Mouse (Mus musculus): ENCODE results near the gene Flt1.
A peak's percentile ranks its signal among the peaks of the same experiment; 100 is the strongest.
"Not testable (repeated sequence)": the region's sequence is repeated elsewhere in the genome, so short reads cannot be mapped to it uniquely, and the experiment has no call there.

The Flt1 gene

GRCm38 (mm10) chr5:147616450-147616849 is 109.4 kb downstream of the Flt1 start:
- no peak for DNase-seq (ENCODE audit: extremely low spot score, low read depth, low spot score)

DNA sequence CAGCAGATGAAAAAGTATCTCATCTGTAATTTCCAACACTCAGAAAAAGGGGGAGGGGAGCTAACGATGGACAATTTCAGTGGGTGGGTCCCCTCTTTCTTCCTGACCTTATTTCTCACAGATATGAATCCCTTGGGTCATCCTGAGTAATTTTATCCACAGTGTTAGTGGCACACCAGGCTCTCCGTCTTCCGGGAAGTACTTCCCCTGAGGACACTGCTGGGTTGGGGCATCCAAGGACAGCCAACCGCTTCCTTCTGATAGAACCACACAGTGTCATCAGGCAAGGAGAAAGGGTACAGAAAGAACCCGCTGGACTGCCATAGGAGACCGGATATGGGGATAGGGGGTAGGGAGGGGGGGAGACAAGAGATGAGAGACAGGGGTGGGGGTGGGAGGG is 111.2 kb downstream of the Flt1 start:
- no peak for DNase-seq (ENCODE audit: extremely low spot score, low read depth, low spot score)

DNA sequence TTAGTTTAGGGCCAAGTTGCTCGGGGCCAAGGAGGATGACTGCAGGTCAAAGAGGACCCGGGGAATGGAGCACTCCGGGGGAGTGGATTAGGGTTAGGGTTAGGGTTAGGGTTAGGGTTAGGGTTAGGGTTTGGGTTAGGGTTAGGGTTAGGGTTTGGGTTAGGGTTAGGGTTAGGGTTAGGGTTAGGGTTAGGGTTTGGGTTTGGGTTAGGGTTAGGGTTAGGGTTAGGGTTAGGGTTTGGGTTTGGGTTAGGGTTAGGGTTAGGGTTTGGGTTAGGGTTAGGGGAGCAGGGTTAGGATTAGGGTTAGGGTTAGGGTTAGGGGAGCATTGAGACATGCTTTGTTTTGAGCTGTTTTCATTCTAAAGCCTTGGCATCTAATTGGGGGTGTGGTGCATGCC is 114.5 kb downstream of the Flt1 start:
- not testable (repeated sequence) for DNase-seq (ENCODE audit: extremely low spot score, low read depth, low spot score)

DNA sequence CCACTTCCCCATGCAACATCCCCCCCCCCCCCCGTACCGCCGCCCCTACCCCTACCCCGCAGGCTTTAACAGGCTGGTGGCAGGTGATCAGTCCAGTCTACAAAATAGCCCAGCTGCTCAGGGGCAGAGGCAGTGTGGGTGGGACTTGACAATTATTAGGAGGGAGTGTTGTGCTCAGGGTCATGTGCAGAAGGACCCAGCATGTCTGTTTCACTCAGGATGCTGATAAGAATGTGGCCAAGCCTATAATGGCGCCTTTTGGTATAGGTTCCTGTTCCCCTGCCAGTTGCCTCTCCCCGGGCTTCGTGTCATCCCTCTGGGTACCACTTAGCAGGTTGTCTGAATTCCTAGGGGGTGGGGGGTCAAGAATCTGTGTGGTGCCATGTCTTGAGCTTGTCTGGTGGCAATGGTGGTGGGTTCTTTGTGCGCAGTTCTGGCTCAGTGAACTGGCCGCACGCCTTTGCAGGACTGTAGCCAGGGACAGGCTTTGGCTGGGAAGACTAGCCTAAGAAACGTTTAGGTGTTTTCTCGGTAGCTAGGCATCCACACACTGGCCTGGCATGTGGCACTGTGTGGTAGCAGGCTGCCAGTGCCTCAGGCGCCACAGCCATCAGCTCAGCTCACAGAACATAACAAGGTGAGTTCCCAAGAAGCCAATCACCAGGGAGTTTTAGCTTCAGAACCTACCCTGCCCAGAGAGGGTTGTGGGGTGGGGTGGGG is 118.4 kb downstream of the Flt1 start:
- no peak for DNase-seq (ENCODE audit: extremely low spot score, low read depth, low spot score)

DNA sequence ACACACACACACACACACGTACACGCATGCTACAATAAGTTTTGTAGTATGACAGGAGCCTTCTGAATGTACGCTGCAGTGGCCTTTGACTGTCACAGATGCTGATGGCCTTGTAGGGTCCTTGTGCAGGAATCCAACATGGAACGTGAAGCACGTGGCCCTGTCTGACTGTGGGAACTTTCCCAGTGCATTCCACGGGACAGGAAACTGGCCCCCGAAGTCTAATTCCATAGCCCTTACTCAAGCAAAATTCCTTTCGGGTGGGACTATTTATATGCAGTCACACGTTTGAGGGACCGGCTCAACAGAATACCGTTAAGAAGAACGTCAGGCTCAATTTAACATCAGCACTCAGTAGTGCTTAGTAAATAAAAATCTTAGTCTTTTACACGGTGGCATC is 119.1 kb downstream of the Flt1 start:
- DNase-seq (ENCODE audit: extremely low spot score, low read depth, low spot score): no peak

DNA sequence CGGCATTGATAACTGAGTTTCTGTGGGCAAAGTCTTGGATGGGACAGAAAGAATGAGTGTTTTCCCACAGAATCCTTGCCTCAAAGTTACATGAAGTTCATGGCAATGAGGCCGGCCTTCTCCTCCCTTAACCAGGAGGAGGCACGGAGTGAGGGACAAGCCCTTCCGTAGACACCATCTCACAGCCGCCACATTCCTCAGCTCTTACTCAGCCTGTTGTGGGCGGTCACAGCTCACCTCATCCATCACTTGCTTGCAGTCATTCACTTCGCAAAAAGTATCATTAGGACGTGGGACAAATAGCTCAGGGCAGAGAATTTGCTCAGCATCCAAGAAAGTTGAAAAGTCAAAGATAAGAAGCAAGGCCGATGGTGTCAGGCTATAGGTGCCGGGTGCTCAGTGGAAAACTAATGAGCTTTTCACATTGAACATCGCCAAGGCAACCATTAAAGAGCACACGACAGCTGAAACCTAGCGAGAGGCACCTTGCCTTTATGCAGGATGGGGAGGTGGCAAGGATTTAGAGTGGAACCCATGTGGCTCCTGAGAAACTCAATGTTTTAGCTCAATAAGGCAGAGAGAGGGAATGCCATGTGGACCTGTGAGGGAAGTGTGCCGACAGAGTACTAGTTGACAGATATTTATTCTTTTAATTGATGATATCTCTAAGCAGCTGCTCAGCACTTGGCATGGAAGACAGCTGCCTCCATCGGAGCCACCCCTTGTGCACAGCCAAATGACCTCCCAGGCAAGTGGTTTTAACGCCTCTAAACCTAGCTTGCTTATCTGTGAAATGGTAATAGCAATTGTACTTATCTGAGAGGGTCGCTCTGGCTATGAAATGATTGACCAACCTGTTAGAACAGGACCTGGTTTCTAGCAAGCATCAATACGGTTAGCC is 124.1 kb downstream of the Flt1 start:
- no peak for DNase-seq (ENCODE audit: extremely low spot score, low read depth, low spot score)

DNA sequence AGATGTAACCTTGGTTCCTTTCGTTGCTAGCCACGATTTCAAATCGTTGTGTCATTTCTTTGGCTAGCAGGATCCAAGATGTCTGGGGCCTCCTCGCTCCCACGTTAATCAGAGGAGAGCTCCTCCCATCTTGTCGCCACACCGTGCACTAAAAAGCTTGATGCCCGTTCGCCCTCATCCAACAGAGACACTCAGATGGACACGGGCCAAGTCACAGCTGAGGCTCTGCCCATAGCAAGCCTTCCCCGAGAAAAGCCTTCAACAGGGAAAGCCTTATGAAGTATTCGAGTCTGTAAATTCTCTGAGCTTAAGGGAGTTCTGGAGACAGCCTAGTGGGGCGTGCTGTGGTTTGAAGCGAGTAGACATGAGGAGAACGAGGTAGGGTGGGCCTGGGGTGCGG is 128.0 kb downstream of the Flt1 start:
- DNase-seq (ENCODE audit: extremely low spot score, low read depth, low spot score): no peak

DNA sequence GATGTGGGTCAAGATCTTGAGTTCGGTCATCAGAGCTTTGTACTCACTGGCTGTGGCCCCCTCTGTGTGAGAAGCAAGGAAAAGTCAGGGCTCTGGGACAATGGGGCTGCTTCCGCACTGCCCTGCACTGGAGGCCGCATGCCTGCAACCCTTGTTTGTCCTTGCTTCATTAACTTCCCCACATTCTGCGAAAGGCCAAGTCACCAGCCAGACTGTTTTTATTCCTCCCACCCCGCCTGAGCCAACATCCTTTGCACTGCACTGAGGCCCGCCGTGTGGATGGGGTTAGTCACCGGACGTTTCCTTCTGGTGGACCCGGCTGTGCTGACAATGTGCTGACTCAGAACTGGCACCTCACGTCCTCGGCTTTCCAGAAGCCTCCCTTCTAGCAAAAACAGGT is 136.0 kb downstream of the Flt1 start:
- DNase-seq (ENCODE audit: extremely low spot score, low read depth, low spot score): no peak

GRCm38 (mm10) chr5:147585070-147585469 is 140.7 kb downstream of the Flt1 start:
- DNase-seq (ENCODE audit: extremely low spot score, low read depth, low spot score): no peak

- DNase-seq (ENCODE audit: extremely low spot score, low read depth, low spot score): no peak
Observed at GRCm38 (mm10) chr5:147584648-147585047, 141.2 kb downstream of the Flt1 start.

- peak; percentile 57 for DNase-seq (ENCODE audit: extremely low spot score, low read depth, low spot score)
Observed at GRCm38 (mm10) chr5:147583702-147584298, 142.0 kb downstream of the Flt1 start.

DNA sequence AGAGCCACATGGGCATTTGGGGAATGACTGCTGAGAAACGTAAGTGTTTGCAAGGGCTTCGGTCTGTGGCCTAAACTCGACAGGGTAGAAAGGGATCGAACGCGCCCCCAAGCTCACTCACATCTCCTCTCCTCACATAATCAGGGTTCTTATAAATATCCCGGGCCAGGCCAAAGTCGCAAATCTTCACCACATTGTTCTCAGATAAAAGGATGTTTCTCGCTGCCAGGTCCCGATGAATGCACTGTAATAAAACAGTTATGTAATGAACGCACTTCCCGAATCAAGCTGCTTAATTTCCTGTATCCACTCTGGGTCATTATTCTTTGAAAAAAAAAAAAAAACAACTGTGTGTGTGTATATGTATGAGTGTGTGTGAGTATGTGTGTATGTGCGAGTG is 145.6 kb downstream of the Flt1 start:
- DNase-seq (ENCODE audit: extremely low spot score, low read depth, low spot score): no peak

- no peak for DNase-seq (ENCODE audit: extremely low spot score, low read depth, low spot score)
Observed at GRCm38 (mm10) chr5:147579691-147580090, 146.1 kb downstream of the Flt1 start.

- no peak for DNase-seq (ENCODE audit: extremely low spot score, low read depth, low spot score)
Observed at GRCm38 (mm10) chr5:147579148-147579547, 146.7 kb downstream of the Flt1 start.

DNA sequence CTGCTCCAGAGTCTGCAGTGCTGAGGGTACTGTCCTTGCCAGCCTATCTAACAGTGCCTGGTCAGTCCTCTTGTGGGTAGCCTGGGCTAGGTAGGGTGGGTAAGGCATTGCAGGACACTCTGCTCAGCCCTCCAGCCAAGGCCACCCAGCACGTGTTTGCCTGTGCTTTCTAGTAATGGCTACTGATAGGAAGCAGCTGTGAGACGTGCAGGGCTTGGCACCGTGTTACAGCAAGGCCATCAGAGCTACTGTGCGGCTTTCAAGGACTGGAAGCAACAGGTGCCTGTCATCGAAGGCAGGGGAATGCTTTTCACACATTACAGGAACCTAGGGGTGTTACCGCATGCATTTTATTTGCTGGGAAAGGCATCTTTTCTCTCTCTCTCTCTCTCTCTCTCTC is 148.8 kb downstream of the Flt1 start:
- DNase-seq (ENCODE audit: extremely low spot score, low read depth, low spot score): no peak

DNA sequence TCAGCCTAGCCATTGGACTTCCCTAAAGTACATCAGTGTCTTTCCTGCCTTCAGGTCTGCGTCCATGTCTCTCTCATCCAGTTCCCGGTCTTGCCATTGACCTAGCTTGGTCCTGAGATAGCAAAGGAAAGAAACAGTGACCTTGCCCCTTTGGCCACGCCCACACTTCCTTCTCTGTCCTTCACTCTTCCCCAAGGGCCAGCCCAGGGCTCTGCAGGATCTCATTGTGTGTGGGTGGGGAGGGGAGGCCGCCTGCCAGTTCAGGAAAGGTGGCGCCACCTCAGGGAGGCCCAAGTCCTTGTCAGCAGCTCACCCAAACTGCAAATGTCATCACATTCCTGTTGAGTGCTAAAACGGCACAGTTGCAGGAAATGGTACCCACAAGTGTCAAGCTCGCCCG is 151.3 kb downstream of the Flt1 start:
- no peak for DNase-seq (ENCODE audit: extremely low spot score, low read depth, low spot score)

GRCm38 (mm10) chr5:147573555-147573954 is 152.3 kb downstream of the Flt1 start:
- DNase-seq (ENCODE audit: extremely low spot score, low read depth, low spot score): no peak

GRCm38 (mm10) chr5:147572695-147573094 is 153.1 kb downstream of the Flt1 start:
- no peak for DNase-seq (ENCODE audit: extremely low spot score, low read depth, low spot score)

DNA sequence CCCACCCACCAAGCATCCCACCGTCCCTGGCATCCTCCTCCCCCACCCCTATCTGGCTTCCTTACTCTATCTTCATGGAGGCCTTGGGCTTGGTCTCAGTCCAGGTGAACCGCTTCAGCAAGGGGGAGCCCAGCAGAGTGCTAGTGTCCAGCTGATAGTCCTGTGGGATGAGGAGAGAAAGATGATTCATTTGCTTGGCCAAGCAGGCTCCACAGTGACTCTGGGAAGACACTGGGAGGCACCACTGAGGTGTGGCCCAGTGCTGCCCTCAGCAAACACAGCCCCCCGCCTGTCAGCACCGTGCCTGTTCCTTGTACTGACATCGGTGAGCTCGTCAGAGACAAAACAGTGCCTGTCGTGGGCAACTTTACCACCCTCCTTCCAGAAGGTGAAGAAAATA is 159.5 kb downstream of the Flt1 start:
- no peak for DNase-seq (ENCODE audit: extremely low spot score, low read depth, low spot score)

DNA sequence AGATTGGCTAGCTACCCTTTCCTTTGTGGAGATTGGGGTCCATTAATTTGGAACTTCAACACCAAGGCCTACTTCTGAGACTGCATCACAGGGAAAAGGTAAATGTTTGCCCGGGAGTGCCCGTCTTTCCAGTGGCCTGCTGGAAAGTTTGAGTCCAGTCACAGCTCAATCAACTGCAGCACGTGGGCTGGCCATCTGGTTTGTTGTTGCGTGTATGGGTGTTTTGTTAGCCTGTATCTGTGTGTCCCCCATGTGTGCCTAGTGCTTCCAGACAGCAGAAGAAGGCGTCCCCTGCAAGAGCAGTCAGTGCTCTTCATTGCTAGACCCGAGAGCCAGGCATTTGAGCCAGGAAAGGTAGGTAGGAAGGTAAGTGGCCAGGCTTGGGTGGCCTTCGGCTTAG is 160.4 kb downstream of the Flt1 start:
- DNase-seq (ENCODE audit: extremely low spot score, low read depth, low spot score): no peak

DNA sequence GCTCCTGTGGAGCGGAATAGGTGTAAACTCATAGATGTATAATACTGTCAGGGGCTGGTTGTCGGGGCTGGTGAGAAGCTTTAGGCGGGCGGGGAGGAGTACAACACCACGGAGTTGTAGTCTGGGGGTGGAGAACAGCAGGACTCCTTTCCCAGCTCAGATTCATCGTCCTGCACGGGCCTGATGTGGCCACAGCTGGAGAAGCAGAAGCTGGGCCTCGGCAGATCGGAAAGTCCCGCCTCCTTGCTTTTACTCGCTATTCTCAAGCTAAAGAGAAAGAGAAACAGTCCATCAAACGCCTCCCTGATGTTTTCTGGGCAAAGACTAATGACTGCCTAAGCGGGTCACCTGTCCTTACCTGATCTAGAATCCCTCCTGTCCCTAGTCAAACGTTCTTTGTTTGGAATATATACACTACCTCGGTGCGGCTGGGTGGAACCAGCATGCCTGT is 161.6 kb downstream of the Flt1 start:
- DNase-seq (ENCODE audit: extremely low spot score, low read depth, low spot score): no peak
